Mouse (Mus musculus): Measurements from ENCODE around the gene Mmgt1. TPM values are rescaled to one million over a fixed set of nuclear protein-coding genes. Genes with fewer than 3 reads are reported as not detected.

Gene Mmgt1
- total RNA-seq (2021): 10 to 100 TPM; 31.8 to 32.2 TPM
- long read RNA-seq, experiment 1, full-length matches to known transcripts: 2 of 3 reads
- long read RNA-seq, experiment 1, partial matches to known transcripts: 0 of 3 reads
- long read RNA-seq, experiment 1, other reads (novel, unspliced or antisense): 1 of 3 reads
- long read RNA-seq, experiment 2, full-length matches to known transcripts: 1 of 2 reads
- long read RNA-seq, experiment 2, partial matches to known transcripts: 0 of 2 reads
- long read RNA-seq, experiment 2, other reads (novel, unspliced or antisense): 1 of 2 reads

- DNase-seq: peak; percentile 90 to 97
Measured at GRCm38 (mm10) chrX:56597887-56598640, at the start of gene Mmgt1. Gene Mmgt1 (minus strand): TSS chrX:56598069.

GRCm38 (mm10) chrX:56640066-56640465 is 42.2 kb upstream of the Mmgt1 start:
- no peak for DNase-seq

- no peak for DNase-seq
Measured at GRCm38 (mm10) chrX:56636185-56636584, 38.3 kb upstream of the Mmgt1 start.

- no peak for DNase-seq
Measured at GRCm38 (mm10) chrX:56615236-56615635, 17.4 kb upstream of the Mmgt1 start.

- DNase-seq: no peak
Measured at GRCm38 (mm10) chrX:56610318-56610694, 12.4 kb upstream of the Mmgt1 start.

- DNase-seq: peak; percentile 74 to 86
Measured at GRCm38 (mm10) chrX:56609623-56610317, 11.9 kb upstream of the Mmgt1 start, which contains the start of gene Slc9a6. Gene Slc9a6 (plus strand): TSS chrX:56609757.

GRCm38 (mm10) chrX:56609285-56609622 is 11.4 kb upstream of the Mmgt1 start:
- no peak for DNase-seq

GRCm38 (mm10) chrX:56607032-56607710 is 9.3 kb upstream of the Mmgt1 start:
- DNase-seq: no peak

- DNase-seq: no peak
Measured at GRCm38 (mm10) chrX:56606536-56606935, 8.7 kb upstream of the Mmgt1 start.

- DNase-seq: peak in 1 of 2 experiments; percentile 9
Measured at GRCm38 (mm10) chrX:56597219-56597886, 516 bp downstream of the Mmgt1 start.

GRCm38 (mm10) chrX:56578200-56578599 is 19.7 kb downstream of the Mmgt1 start:
- no peak for DNase-seq

- peak in 1 of 2 experiments; percentile 18 for DNase-seq
Measured at GRCm38 (mm10) chrX:56572465-56572864, 25.4 kb downstream of the Mmgt1 start.

GRCm38 (mm10) chrX:56553584-56553983 is 44.3 kb downstream of the Mmgt1 start:
- no peak for DNase-seq

GRCm38 (mm10) chrX:56549506-56549905 is 48.4 kb downstream of the Mmgt1 start, which contains the start of gene Gm648:
Gene Gm648 (minus strand): TSS chrX:56549606.
- no peak for DNase-seq

- peak in 1 of 2 experiments; percentile 3 for DNase-seq
Measured at GRCm38 (mm10) chrX:56537162-56537561, 60.7 kb downstream of the Mmgt1 start.

Small RNA genes lying within 50 kb of the gene (microRNA-seq; reads per million reads assigned to microRNA genes)
- 2.2 to 2.3 reads per million in 2 experiments for gene Mir5116

Other genes starting within 250 kb of the Mmgt1 start
- gene Smim10l2a, start 223.5 kb downstream of the Mmgt1 start, total RNA-seq (2021): under 1 TPM; 0.26 to 0.45 TPM
- gene Gm2174, start 150.1 kb downstream of the Mmgt1 start, total RNA-seq (2021): not detected
- gene Ints6l, start 143.2 kb downstream of the Mmgt1 start, total RNA-seq (2021): 1 to 10 TPM; 3.0 to 5.2 TPM
- gene Gm10477, start 73.3 kb downstream of the Mmgt1 start, total RNA-seq (2021): not detected
- gene Gm648, start 48.5 kb downstream of the Mmgt1 start, total RNA-seq (2021): not detected
- gene Slc9a6, start 11.7 kb upstream of the Mmgt1 start, total RNA-seq (2021): 10 to 100 TPM; 23.5 to 26.9 TPM
- 100 to 1,000 TPM; 118 to 138 TPM for gene Fhl1, start 133.7 kb upstream of the Mmgt1 start, total RNA-seq (2021)
- under 1 TPM; 0.22 to 0.28 TPM for gene Map7d3, start 224.3 kb upstream of the Mmgt1 start, total RNA-seq (2021)

Data from heart, adult 18-20 months (tissue).